Mouse (Mus musculus): ENCODE results near the gene Nudt3. TPM values are rescaled to one million over a fixed set of nuclear protein-coding genes. Genes with fewer than 3 reads are reported as not detected.

The Nudt3 gene
- polyA plus RNA-seq, 1 experiment from 2014 or later = 34.4 TPM

GRCm38 (mm10) chr17:27559596-27559995 is 63.7 kb downstream of the Nudt3 start:
- Histone ChIP-seq H3K36me3 (ENCODE audit: insufficient read depth) (peaks cover 22% of the 10 kb centered on the region), H3K27me3 (ENCODE audit: insufficient read depth, low read length) (no peaks in the 10 kb centered on the region), H3K4me1 (ENCODE audit: insufficient read depth) (peaks cover 15% of the 10 kb centered on the region; the same call in 1 of the 2 replicates), H3K4me2 (peak overlapping the region; percentile 89; the same call in 1 of the 2 replicates), H3K4me3 (ENCODE audit: low read depth, low read length) (no peak overlapping the region), H3K9me3 (ENCODE audit: low read depth, low read length) (no peaks in the 10 kb centered on the region), H3K27ac (ENCODE audit: low read depth) (no peak overlapping the region), H3K9ac (no peak overlapping the region)
- DNase-seq (no peak), ATAC-seq (ENCODE audit: insufficient read depth) (no peak)
- TF ChIP-seq CTCF (IDR thresholded peaks at IDR 0.05; ENCODE audit: low read depth) = no peak
- 58% methylated on average over 12 of the region's 12 CpGs for WGBS

DNA sequence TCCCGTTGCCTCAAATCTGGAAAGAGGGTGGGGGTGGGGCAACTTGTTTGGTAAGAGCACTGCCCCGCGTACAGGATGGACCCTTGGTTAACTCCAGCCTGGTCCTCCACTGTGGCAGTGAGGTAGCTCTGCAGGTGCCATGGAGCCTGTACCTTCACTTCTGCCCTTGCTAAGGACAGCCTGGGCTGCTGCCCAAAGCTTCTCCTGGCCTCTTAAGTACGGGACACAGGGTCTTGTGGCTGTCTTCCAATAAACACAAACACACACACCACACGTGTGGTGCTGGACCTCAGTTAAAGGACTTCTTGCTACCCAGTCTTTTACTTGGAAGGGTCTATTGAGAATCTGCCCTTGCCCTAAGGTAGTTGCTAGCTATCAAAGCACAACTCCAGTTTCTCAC is 64.5 kb downstream of the Nudt3 start:
- DNase-seq (no peak), ATAC-seq (ENCODE audit: insufficient read depth) (no peak)
- H3K36me3 ChIP-seq (ENCODE audit: insufficient read depth) = peaks cover 22% of the 10 kb centered on the region
- no peaks in the 10 kb centered on the region for H3K27me3 ChIP-seq (ENCODE audit: insufficient read depth, low read length)
- no peaks in the 10 kb centered on the region for H3K9me3 ChIP-seq (ENCODE audit: low read depth, low read length)
- peak overlapping the region; percentile 89 for H3K4me2 ChIP-seq
- H3K27ac ChIP-seq (ENCODE audit: low read depth) = no peak overlapping the region
- no peak for TF ChIP-seq CTCF (IDR thresholded peaks at IDR 0.05; ENCODE audit: low read depth)
- H3K4me1 ChIP-seq (ENCODE audit: insufficient read depth) = peaks cover 13% of the 10 kb centered on the region; the same call in 1 of the 2 replicates
- H3K9ac ChIP-seq = peak overlapping the region; percentile 79
- peak overlapping the region; percentile 82 for H3K4me3 ChIP-seq (ENCODE audit: low read depth, low read length)
- 11% methylated on average over 5 of the region's 5 CpGs for WGBS

DNA sequence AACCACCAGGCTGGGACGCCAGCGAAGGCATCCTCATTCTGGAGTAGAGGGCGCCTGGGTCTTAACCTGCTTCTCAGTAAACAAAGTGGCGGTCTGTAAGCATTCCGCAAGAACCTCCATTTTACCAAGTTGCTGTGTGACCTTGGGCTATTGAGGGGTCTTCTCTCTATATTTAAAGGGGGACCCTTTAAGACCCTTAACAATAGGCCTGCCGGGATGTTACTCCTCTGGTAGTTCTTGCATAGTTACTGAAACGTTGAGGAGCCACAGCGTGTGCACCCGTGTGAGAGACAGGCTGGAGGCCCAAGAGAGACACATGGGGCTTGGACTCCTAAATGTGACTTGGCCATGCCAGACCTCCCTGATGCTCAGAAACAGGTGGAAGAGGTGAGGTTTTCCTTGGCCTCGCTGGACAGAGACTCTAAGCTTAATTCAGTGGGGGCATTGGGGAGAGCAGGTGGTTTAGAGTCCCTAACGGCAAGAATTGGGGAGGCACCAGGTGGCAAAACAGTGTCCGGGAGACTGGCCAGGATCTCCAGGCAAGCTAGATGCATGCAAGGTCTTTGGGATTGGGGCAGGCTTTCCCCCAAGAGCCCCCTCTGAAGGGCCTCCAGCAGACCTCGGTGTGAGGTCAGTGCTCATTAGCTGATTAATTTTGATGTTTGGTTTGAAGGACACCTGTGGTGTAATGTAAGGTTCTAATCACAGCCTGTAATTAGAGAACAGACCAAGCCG is 65.2 kb downstream of the Nudt3 start:
- 5% methylated on average over 14 of the region's 14 CpGs for WGBS
- H3K4me1 ChIP-seq (ENCODE audit: insufficient read depth) = peaks cover 13% of the 10 kb centered on the region; the same call in 1 of the 2 replicates
- no peak for ATAC-seq (ENCODE audit: insufficient read depth)

GRCm38 (mm10) chr17:27557181-27557926 is 65.9 kb downstream of the Nudt3 start:
- Histone ChIP-seq H3K4me3 (ENCODE audit: low read depth, low read length) (peak overlapping the region; percentile 82), H3K4me2 (peak overlapping the region; percentile 89), H3K9ac (peak overlapping the region; percentile 79), H3K9me3 (ENCODE audit: low read depth, low read length) (no peaks in the 10 kb centered on the region), H3K27me3 (ENCODE audit: insufficient read depth, low read length) (no peaks in the 10 kb centered on the region), H3K27ac (ENCODE audit: low read depth) (peak overlapping the region; percentile 96), H3K36me3 (ENCODE audit: insufficient read depth) (peaks cover 22% of the 10 kb centered on the region), H3K4me1 (ENCODE audit: insufficient read depth) (peaks cover 13% of the 10 kb centered on the region; the same call in 1 of the 2 replicates)
- TF ChIP-seq CTCF (IDR thresholded peaks at IDR 0.05; ENCODE audit: low read depth) = peak; percentile 34; the same call in 1 of the 2 replicates
- WGBS = under 1% methylated on average over 56 of the region's 75 CpGs
- DNase-seq (peak; percentile 82), ATAC-seq (ENCODE audit: insufficient read depth) (peak; percentile 9; the same call in 1 of the 2 replicates)

More for the DNA sequence above, 65.2 kb downstream of the Nudt3 start:
- peak overlapping the region; percentile 96; the same call in 1 of the 2 replicates for H3K27ac ChIP-seq (ENCODE audit: low read depth)
- H3K36me3 ChIP-seq (ENCODE audit: insufficient read depth) = peaks cover 22% of the 10 kb centered on the region
- H3K27me3 ChIP-seq (ENCODE audit: insufficient read depth, low read length) = no peaks in the 10 kb centered on the region
- no peaks in the 10 kb centered on the region for H3K9me3 ChIP-seq (ENCODE audit: low read depth, low read length)
- DNase-seq = no peak
- peak overlapping the region; percentile 82 for H3K4me3 ChIP-seq (ENCODE audit: low read depth, low read length)
- peak overlapping the region; percentile 79 for H3K9ac ChIP-seq
- TF ChIP-seq CTCF (IDR thresholded peaks at IDR 0.05; ENCODE audit: low read depth) = no peak
- H3K4me2 ChIP-seq = peak overlapping the region; percentile 89

- no peaks in the 10 kb centered on the region for H3K9me3 ChIP-seq (ENCODE audit: low read depth, low read length)
- H3K4me3 ChIP-seq (ENCODE audit: low read depth, low read length) = peak within 1 kb of the TSS; percentile 82
- DNase-seq = peak; percentile 96
- TF ChIP-seq CTCF (IDR thresholded peaks at IDR 0.05; ENCODE audit: low read depth) = no peak
- H3K27me3 ChIP-seq (ENCODE audit: insufficient read depth, low read length) = no peaks in the 10 kb centered on the region
- peaks cover 13% of the 10 kb centered on the region; the same call in 1 of the 2 replicates for H3K4me1 ChIP-seq (ENCODE audit: insufficient read depth)
- H3K27ac ChIP-seq (ENCODE audit: low read depth) = peak within 1 kb of the TSS; percentile 96
- H3K4me2 ChIP-seq = peak within 1 kb of the TSS; percentile 89
- ATAC-seq (ENCODE audit: insufficient read depth) = peak; percentile 74
- H3K36me3 ChIP-seq (ENCODE audit: insufficient read depth) = peaks cover 14% of the 10 kb centered on the region
- under 1% methylated on average over 79 of the region's 79 CpGs for WGBS
- peak within 1 kb of the TSS; percentile 79 for H3K9ac ChIP-seq
Observed at GRCm38 (mm10) chr17:27556315-27557011, 66.8 kb downstream of the Nudt3 start, which contains the start of gene Hmga1. TSS of gene Hmga1 (plus strand) at chr17:27556497.

- TF ChIP-seq CTCF (IDR thresholded peaks at IDR 0.05; ENCODE audit: low read depth) = no peak
- H3K4me3 ChIP-seq (ENCODE audit: low read depth, low read length) = peak overlapping the region; percentile 82
- peak; percentile 91 for DNase-seq
- peaks cover 6% of the 10 kb centered on the region for H3K36me3 ChIP-seq (ENCODE audit: insufficient read depth)
- peak overlapping the region; percentile 96 for H3K27ac ChIP-seq (ENCODE audit: low read depth)
- peak overlapping the region; percentile 64 for H3K9ac ChIP-seq
- ATAC-seq (ENCODE audit: insufficient read depth) = peak; percentile 58
- 0% methylated on average over 44 of the region's 55 CpGs for WGBS
- H3K4me2 ChIP-seq = peak overlapping the region; percentile 89
- peaks cover 13% of the 10 kb centered on the region; the same call in 1 of the 2 replicates for H3K4me1 ChIP-seq (ENCODE audit: insufficient read depth)
- H3K9me3 ChIP-seq (ENCODE audit: low read depth, low read length) = no peaks in the 10 kb centered on the region
- no peaks in the 10 kb centered on the region for H3K27me3 ChIP-seq (ENCODE audit: insufficient read depth, low read length)
Observed at GRCm38 (mm10) chr17:27555512-27556172, 67.7 kb downstream of the Nudt3 start.
